Mouse (Mus musculus) stomach, embryonic 15.5 days (tissue): Measurements from ENCODE around the gene Gmnn. TPM values are rescaled to one million over a fixed set of nuclear protein-coding genes. Genes with fewer than 3 reads are reported as not detected.
A peak's percentile ranks its signal among the peaks of the same experiment; 100 is the strongest.

ENCODE experiments used
- ATAC-seq: fragments of 200-750 bp; cut with Nextera tagmentation; 2 replicates; pipeline ENCODE4 v1.8.0; 2017; ENCODE audit warnings: low read depth, moderate number of reproducible peaks, moderate TSS enrichment; ENCODE audit not compliant: insufficient read depth, low FRiP score
- H3K27ac ChIP-seq: fragments of 300-500 bp; sonication (generic); 2 replicates; pipeline ENCODE4 v1.5.1; 2015; ENCODE audit warnings: mild to moderate bottlenecking, inconsistent platforms
- H3K27me3 ChIP-seq: fragments of 300-500 bp; sonication (generic); replicated peaks from 2 replicates; pipeline ENCODE4 v1.6.1; 2015; ENCODE audit warnings: inconsistent platforms
- H3K36me3 ChIP-seq: fragments of 300-500 bp; sonication (generic); 2 replicates; pipeline ENCODE4 v1.6.1; 2015; ENCODE audit warnings: inconsistent platforms
- H3K4me1 ChIP-seq: fragments of 300-500 bp; sonication (generic); 2 replicates; pipeline ENCODE4 v1.6.1; 2015; ENCODE audit warnings: inconsistent platforms
- H3K4me2 ChIP-seq: fragments of 300-500 bp; sonication (generic); 2 replicates; pipeline ENCODE4 v1.6.1; 2015; ENCODE audit warnings: mild to moderate bottlenecking, inconsistent platforms
- H3K4me3 ChIP-seq: fragments of 300-500 bp; sonication (generic); replicated peaks from 2 replicates; pipeline ENCODE4 v1.5.1; 2015; ENCODE audit warnings: inconsistent platforms
- H3K9ac ChIP-seq: fragments of 300-500 bp; sonication (generic); 2 replicates; pipeline ENCODE4 v1.6.1; 2015; ENCODE audit warnings: inconsistent platforms
- H3K9me3 ChIP-seq: fragments of 300-500 bp; sonication (generic); 2 replicates; pipeline ENCODE4 v1.6.1; 2016; ENCODE audit warnings: inconsistent platforms
- WGBS: fragments of 180-500 bp; shearing (Covaris S2); methylation state at CpG from one replicate; pipeline ENCODE4 v1.1.7; 2015; 5-methylcytosine and 5-hydroxymethylcytosine counted together
- polyA plus RNA-seq: library from polyadenylated mRNA; unstranded; fragments of >200 nt; fragmentation: Nextera tagmentation; extraction: Ambion mirVana; gene quantifications from 2 replicates; pipeline ENCODE4 v1.2.1, GENCODE M21; 2015

Gene Gmnn
- polyA plus RNA-seq, result 111 TPM in 2 replicates

DNA sequence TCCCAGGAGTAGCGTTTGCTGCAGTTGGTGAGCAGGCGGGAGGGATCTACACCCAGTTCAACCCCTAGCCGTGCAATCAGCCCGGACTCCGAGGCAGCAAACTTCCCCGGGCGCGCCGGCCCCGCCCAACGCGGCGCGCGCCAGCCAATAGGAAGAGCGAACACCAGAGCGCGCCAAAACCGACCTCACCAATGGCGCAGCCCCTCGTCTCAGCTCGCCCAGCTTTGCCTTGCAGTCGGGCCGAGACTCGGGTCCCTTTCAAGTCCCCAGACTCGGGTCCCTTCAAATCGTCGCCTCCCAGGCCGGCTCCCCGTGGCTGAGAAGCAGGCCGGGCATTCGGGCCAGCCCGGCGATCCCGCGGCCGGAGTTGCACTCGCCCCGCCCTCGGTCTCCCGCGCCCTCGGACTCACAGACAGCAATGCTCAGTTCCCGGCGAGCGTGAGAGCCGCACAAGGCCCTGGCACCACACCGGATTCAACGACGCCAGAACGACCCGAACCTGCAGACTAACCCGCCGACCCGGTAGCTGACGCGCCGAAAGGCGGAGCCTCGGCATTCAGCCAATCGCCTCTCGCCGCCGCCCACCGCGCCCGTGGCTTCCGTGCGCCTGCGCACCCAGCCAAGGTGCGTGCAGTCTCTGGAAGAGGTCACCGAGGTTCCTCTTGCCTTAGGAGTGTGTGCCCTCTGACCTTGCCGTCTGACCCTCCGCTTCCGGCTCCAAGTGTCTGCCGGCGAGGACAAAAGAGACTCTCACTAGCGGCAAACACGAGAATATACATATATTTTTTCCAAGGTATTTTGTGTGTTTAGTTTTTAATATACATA, at the start of gene Gmnn:
Gene Gmnn, minus strand, starts transcription at position 521 of the 825 bp plus-strand sequence.
- Histone ChIP-seq H3K4me3 (peak within 1 kb of the TSS; percentile 99), H3K4me1 (no peaks in the 10 kb centered on the region; the same call in 1 of the 2 replicates), H3K36me3 (no peaks in the 10 kb centered on the region), H3K27ac (peak within 1 kb of the TSS; percentile 98), H3K9ac (peak within 1 kb of the TSS; percentile 85), H3K4me2 (peak within 1 kb of the TSS; percentile 80), H3K27me3 (no peaks in the 10 kb centered on the region), H3K9me3 (no peaks in the 10 kb centered on the region)
- under 1% methylated on average over 78 of the region's 79 CpGs for WGBS
- ATAC-seq, result peak; percentile 99

DNA sequence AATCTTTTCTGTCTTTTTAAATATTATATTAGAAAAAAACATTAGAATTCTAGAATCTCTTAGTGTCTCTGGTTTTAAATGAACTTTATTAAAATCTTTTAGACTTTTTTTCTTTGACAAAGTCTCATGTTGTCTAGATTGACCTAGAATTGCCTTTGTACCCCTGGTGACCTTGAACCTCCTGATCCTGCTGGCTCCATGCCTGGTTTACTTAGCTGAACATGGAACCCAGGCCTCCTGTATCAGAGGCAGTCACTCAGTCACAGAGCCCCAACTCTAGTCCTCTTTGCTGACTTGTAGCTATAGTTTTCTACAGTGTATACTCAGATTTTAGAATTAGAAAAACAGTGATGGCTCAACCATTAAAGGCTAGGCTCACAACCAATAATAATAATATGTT, 44.4 kb upstream of the Gmnn start:
- H3K4me3 ChIP-seq, result no peak overlapping the region
- peaks cover 22% of the 10 kb centered on the region for H3K36me3 ChIP-seq
- no peaks in the 10 kb centered on the region for H3K9me3 ChIP-seq
- no peak overlapping the region for H3K27ac ChIP-seq
- H3K4me1 ChIP-seq, result peaks cover 12% of the 10 kb centered on the region; the same call in 1 of the 2 replicates
- no peak for ATAC-seq
- no peak overlapping the region for H3K9ac ChIP-seq
- H3K4me2 ChIP-seq, result no peak overlapping the region
- H3K27me3 ChIP-seq, result no peaks in the 10 kb centered on the region

DNA sequence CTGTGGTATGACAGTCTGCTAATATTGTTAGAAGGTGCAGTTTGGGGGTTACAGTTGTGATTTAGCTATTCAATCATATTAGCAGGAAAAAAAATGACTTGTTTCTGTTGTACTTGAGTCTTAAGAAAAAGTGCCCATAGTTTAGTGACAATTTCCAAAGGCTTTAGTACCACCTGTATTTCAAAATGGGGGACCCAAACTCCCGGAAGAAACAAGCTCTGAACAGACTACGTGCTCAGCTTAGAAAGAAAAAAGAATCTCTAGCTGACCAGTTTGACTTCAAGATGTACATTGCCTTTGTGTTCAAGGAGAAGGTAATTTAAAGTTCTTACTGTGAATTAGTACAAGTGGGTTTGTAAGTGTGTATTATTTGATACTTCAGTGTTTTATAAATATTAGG, 41.5 kb upstream of the Gmnn start:
- no peak for ATAC-seq
- Histone ChIP-seq H3K9me3 (no peaks in the 10 kb centered on the region), H3K27ac (no peak overlapping the region), H3K4me2 (peak overlapping the region; percentile 72), H3K4me3 (peak overlapping the region; percentile 98), H3K4me1 (peaks cover 12% of the 10 kb centered on the region; the same call in 1 of the 2 replicates), H3K36me3 (peaks cover 9% of the 10 kb centered on the region; the same call in 1 of the 2 replicates), H3K9ac (peak overlapping the region; percentile 16; the same call in 1 of the 2 replicates), H3K27me3 (no peaks in the 10 kb centered on the region)
- WGBS, result 13% methylated on average over 2 of the region's 2 CpGs

DNA sequence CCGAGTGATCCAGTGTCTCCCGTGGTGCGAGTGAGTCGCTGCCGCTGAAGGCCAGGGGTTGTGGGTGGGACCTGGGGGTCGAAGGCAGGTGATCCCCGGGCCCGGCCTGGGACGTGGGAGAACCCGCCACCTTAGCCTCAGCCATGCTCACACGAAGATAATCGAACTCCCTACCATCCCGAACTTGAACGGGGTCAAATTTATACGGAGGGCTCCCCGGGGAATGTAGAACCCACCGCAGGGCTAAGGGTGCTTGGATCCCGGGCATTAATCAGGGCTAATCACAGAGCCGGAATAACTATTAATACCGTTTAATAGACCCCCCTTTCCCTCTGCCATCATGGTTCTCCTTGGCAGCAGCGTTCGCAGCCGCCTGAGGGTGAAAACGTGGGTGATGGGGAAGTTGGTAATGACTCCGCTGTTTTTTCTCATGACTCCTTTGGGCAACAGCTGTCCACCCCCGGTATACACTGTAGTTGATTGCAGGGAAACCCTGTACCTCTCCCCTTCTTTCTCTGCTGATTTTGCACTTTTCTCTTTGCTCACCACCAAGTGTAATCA, 40.5 kb upstream of the Gmnn start:
- H3K4me3 ChIP-seq, result peak overlapping the region; percentile 98
- peak overlapping the region; percentile 97 for H3K9ac ChIP-seq
- H3K9me3 ChIP-seq, result no peaks in the 10 kb centered on the region
- peak overlapping the region; percentile 72 for H3K4me2 ChIP-seq
- H3K4me1 ChIP-seq, result peaks cover 12% of the 10 kb centered on the region; the same call in 1 of the 2 replicates
- peak overlapping the region; percentile 100 for H3K27ac ChIP-seq
- under 1% methylated on average over 26 of the region's 26 CpGs for WGBS
- H3K27me3 ChIP-seq, result no peaks in the 10 kb centered on the region
- no peak for ATAC-seq
- H3K36me3 ChIP-seq, result peaks cover 5% of the 10 kb centered on the region; the same call in 1 of the 2 replicates

DNA sequence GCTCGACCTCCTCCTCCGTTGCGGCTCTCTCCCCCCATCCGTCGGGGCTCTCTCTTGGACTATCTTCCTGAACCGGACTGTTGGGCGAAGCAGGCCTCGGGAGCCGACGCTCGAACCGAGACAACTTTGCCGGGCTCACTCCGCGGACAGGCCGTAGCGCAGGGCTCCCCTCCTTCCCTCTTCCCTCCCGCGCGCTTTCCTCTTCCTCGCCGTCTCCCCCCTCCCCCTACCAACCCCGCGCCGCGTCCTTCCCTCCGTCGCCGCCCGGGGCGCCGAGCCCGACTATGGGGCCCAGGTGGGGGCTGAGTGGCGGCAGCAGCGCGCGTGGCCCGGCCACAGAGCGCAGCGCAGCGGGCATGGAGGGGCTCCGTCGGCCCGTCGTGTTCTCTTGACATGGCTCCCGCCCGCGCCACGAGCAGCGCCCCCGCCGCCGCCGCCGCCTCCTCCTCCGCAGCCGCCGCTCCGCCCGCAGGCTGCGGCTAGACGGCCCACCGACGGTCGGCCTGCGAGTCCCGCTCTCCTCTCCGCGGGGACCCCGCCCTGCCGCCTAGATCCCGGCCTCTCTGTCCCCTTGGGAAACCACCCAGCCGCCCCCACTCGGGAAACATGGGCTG, 39.7 kb upstream of the Gmnn start, which contains the start of gene BC005537:
Gene BC005537, plus strand, starts transcription at position 350 of the 614 bp plus-strand sequence.
- H3K9me3 ChIP-seq, result no peaks in the 10 kb centered on the region
- peaks cover 12% of the 10 kb centered on the region; the same call in 1 of the 2 replicates for H3K4me1 ChIP-seq
- peak within 1 kb of the TSS; percentile 98 for H3K4me3 ChIP-seq
- WGBS, result 1% methylated on average over 71 of the region's 74 CpGs
- H3K4me2 ChIP-seq, result peak within 1 kb of the TSS; percentile 72
- ATAC-seq, result peak; percentile 32
- 0 out of 2 replicates have a peak, but pooled peaks cover 2% of the 10 kb centered on the region for H3K36me3 ChIP-seq
- no peaks in the 10 kb centered on the region for H3K27me3 ChIP-seq
- peak within 1 kb of the TSS; percentile 97 for H3K9ac ChIP-seq
- H3K27ac ChIP-seq, result peak within 1 kb of the TSS; percentile 100

DNA sequence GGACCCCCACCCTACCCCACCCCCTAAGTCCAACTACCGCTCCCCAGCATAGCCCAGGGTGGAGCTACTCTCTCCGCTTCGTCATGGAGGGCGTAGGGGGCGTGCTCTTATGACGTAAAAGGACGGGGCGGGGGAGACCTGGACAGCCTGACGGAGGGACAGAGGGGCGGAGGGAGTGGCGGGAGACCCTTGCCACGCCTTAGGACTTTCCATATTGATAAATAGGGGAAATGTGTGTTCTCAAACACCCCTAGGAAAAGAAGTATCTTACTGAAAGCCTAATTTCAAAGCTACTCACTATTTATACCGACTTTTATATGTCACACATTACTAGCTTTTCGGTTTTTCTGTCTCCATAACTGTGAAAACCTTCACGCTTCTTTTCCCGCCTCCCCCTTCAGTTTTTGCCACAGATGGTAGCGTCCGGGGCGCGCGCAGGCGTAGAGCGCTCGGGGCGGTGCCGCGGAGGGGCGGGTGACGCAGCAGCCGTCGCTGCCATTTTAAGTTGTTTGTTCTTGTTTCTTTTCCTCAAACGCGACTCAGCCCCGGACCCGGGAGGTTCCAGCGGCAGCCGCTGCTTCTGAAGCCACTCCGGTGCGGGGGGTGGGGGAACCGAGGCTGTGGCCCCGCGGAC, 39.1 kb upstream of the Gmnn start:
- WGBS, result under 1% methylated on average over 42 of the region's 42 CpGs
- peak; percentile 97 for ATAC-seq

DNA sequence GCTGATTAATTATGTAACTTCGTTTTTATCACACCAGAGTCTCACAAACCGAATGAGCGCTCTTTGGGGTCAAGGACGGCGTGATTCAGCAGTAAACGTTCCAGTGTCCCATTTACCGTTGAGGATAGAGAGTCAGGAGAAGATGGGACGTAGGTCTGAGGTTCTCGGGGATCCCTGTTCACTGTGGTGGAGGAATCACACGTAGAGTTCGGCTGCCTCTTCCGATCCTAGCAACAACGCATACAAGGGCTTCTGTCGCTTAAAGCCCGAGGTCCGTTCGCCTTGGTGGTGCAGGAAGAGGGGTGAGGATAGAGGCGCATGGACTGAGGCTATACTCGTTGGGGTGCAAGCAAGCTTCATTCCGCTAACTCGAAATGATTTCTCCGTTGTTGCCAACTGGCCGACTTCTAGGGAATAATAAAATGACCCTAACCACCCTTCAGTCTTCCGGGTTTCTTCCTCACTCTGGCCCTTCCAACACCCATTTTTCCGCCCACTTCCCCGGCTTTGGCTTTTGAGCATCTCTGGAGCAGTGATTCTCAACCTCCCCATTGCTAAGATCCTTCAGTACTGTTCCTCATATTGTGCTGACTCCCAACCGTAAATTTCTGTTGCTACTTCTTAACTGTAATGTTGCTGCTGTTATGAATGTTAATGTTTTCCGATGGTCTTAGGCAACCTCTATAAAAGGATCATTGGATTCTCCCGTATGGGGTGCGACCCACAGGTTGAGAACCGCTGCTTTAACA, 38.4 kb upstream of the Gmnn start:
- no peaks in the 10 kb centered on the region for H3K9me3 ChIP-seq
- peak overlapping the region; percentile 86 for H3K27ac ChIP-seq
- peak overlapping the region; percentile 98 for H3K4me3 ChIP-seq
- no peaks in the 10 kb centered on the region for H3K36me3 ChIP-seq
- peak overlapping the region; percentile 72 for H3K4me2 ChIP-seq
- peak; percentile 15 for ATAC-seq
- H3K4me1 ChIP-seq, result peaks cover 12% of the 10 kb centered on the region; the same call in 1 of the 2 replicates
- WGBS, result under 1% methylated on average over 31 of the region's 31 CpGs
- no peaks in the 10 kb centered on the region for H3K27me3 ChIP-seq
- H3K9ac ChIP-seq, result peak overlapping the region; percentile 41; the same call in 1 of the 2 replicates

More for the DNA sequence above, 39.1 kb upstream of the Gmnn start:
- H3K4me2 ChIP-seq, result peak overlapping the region; percentile 72
- peaks cover 12% of the 10 kb centered on the region; the same call in 1 of the 2 replicates for H3K4me1 ChIP-seq
- H3K9ac ChIP-seq, result peak overlapping the region; percentile 97
- no peaks in the 10 kb centered on the region for H3K36me3 ChIP-seq
- no peaks in the 10 kb centered on the region for H3K9me3 ChIP-seq
- H3K27me3 ChIP-seq, result no peaks in the 10 kb centered on the region
- H3K4me3 ChIP-seq, result peak overlapping the region; percentile 98
- H3K27ac ChIP-seq, result peak overlapping the region; percentile 100

DNA sequence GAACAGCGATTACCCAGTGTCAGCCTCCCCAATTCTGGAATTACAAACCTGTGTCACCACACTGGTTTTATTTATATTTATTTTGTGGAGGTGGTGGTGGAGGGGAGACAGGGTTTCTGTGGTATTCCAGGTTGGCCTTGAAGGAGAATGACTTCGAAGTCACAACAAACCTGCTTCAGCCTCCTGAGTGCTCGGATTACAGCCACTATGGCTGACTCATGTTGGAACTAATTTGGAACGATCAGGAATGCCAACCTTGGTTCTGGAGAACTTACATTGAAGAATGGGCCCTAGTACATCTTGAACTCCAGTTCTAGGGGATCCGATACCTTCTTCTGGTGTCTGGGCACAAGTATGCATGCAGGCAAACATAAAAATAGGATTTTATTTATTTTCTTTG, 37.7 kb upstream of the Gmnn start:
- H3K27ac ChIP-seq, result 0 out of 2 replicates have a peak overlapping the region, but pooled peaks have one; percentile 86
- WGBS, result 64% methylated on average over 5 of the region's 5 CpGs

DNA sequence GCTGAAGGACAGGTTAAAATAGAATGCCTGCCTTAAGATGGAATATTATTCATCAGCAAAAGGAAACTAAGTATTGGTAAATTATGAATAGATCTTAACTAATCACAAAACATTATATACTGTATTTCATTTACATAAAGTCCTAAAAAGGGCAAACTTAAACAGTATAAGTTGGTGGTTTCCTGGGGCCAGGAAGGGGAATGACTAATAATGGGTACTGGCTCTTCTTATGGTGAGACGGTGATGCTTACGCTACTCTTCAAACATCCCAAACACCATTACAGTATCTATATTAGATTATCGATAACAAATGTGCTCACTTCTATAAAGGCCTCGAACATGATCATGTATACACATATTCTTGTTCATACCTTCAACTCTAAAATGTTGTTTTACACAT, 37.0 kb upstream of the Gmnn start:
- WGBS, result 94% methylated on average over 4 of the region's 4 CpGs
- Histone ChIP-seq H3K9ac (no peak overlapping the region), H3K27ac (no peak overlapping the region), H3K4me3 (no peak overlapping the region), H3K4me1 (0 out of 2 replicates have a peak, but pooled peaks cover 9% of the 10 kb centered on the region), H3K36me3 (no peaks in the 10 kb centered on the region), H3K9me3 (no peaks in the 10 kb centered on the region), H3K4me2 (no peak overlapping the region), H3K27me3 (no peaks in the 10 kb centered on the region)
- ATAC-seq, result no peak

More for the DNA sequence above, 37.7 kb upstream of the Gmnn start:
- Histone ChIP-seq H3K4me3 (peak overlapping the region; percentile 98), H3K4me1 (0 out of 2 replicates have a peak, but pooled peaks cover 9% of the 10 kb centered on the region), H3K4me2 (peak overlapping the region; percentile 72), H3K27me3 (no peaks in the 10 kb centered on the region), H3K9me3 (no peaks in the 10 kb centered on the region), H3K36me3 (no peaks in the 10 kb centered on the region), H3K9ac (no peak overlapping the region)
- ATAC-seq, result no peak

DNA sequence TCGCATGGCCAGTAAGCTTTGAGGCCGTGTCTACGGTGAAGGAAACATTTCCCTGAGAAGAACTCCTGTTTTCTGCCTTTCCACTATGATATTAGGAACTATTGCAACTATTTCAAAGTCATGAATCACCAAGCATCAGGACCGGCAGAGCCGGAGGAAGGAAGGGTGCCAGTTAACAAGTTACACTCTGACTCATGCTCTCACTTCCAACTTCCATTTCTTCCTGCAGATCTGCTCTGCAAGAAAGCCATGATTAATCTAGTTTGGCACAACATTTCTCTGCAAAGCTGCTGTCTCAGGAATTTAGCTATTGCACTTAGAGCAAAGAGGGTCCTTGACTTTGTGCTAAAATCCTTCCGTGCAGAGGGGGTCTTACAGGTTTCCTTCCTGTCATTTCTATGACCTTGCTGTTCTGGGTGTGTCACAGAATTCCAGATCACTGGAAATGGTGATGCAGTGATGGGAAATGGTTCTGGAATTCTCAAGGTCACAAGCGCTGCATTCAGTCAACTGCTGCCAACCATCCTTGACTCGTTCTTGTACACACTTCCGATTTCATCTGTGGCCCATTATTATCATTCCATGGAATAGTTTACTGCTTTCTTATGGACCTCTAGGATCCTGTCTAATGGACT, 30.8 kb upstream of the Gmnn start:
- 69% methylated on average over 9 of the region's 9 CpGs for WGBS
- H3K27ac ChIP-seq, result peak overlapping the region; percentile 48; the same call in 1 of the 2 replicates
- H3K27me3 ChIP-seq, result no peaks in the 10 kb centered on the region
- no peaks in the 10 kb centered on the region for H3K4me1 ChIP-seq
- no peak overlapping the region for H3K4me2 ChIP-seq
- H3K9ac ChIP-seq, result no peak overlapping the region
- no peaks in the 10 kb centered on the region for H3K36me3 ChIP-seq
- H3K4me3 ChIP-seq, result no peak overlapping the region
- no peaks in the 10 kb centered on the region for H3K9me3 ChIP-seq
- ATAC-seq, result no peak
